Mouse (Mus musculus): ENCODE results near the gene Cbx2. TPM values are rescaled to one million over a fixed set of nuclear protein-coding genes. Genes with fewer than 3 reads are reported as not detected.
A peak's percentile ranks its signal among the peaks of the same experiment; 100 is the strongest.

The Cbx2 gene
- total RNA-seq, 4 experiments from 2014 or later, result 2.0 to 3.9 (median 2.9) TPM

DNA sequence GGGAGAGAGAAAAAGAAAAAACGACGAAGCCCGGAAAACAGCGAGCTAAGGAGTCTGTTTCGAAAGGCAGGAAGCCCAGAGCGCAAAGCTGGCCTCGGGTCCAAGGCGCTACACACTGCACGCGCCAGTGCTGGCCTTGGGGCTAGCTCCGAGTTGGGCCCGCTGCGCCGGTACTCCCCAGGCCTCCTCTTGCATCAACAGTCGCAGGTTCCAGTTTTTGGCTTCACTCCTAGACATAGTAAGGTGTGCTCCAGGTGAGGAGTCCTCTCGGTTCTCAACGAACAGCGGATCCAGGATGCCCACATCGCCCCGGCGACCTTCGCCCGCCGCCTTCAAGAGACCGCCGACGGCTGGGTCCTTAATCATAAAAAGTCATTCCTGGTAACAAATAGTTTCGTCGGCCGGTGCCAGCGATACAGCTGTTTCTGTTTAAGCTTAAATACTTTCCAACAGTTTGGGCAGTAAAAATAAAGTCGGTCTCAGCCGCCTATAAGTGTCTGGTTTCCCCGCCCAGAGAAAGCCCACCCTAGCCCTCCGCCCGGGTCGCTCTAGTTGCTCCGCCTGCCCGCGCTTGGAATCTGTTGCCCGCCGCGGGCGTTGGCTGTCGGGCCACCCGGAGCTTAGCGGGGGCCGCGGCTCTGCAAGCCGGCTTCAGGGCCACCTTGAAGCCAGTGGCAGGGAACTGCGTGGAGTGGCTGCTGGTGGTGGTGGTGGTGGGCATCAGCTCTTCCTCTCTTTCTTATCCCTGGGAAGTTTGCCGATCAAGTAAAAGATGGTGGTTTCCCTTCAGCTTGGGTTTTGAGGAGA lies 19.9 kb downstream of the Cbx2 start:
- DNase-seq (ENCODE audit: low spot score), result no peak

DNA sequence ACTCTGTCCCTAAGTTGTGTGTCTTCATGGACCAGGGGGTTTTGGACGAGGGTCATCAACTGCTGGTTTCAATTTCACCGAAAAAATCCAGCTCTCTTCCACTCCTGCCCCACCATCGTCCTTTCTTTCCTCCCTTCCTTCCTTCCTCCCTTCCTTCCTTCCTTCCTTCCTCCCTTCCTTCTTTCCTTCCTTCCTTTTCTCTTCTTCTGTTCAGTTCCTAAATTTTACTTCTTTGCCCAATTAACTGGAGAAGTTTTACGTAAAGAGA lies 20.4 kb downstream of the Cbx2 start:
- no peak for DNase-seq (ENCODE audit: low spot score)

DNA sequence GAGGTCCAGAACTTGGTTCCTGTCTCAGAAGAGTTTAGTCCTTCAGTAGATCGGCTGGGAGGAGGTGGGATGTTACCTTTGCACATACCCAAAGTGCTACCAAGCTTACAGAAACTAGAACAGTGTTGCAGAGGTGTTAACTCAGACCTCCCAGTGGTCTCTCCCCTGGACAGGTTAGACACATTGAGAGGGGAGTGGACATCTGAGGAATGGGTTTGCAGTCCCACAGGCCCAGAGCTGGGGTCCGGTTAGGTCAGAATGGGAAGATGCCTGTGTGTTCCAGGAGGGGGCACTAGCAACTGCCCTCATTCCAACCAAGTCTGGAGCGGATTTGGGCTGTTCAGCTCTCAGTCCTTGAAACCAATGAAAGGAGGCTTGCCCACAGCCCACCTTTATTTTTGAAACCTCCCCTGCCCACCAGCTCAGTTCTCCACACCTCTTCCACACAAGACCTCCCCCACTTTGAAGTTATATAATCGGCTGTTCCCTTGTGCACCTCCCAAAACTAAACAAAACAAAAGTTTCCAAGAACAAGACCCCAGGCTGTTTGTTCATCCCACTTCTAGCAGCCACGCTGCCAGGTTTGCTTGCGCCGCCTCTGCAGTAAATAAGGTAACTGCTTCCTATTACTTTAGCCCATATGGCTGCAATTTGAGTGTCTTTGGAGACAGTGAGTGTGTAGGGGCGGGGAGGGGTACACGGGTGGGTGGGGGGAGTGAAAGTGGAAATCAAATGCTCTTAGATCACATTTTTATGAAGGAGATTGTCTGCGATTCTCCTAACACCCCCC lies 21.2 kb downstream of the Cbx2 start:
- DNase-seq (ENCODE audit: low spot score), result no peak

DNA sequence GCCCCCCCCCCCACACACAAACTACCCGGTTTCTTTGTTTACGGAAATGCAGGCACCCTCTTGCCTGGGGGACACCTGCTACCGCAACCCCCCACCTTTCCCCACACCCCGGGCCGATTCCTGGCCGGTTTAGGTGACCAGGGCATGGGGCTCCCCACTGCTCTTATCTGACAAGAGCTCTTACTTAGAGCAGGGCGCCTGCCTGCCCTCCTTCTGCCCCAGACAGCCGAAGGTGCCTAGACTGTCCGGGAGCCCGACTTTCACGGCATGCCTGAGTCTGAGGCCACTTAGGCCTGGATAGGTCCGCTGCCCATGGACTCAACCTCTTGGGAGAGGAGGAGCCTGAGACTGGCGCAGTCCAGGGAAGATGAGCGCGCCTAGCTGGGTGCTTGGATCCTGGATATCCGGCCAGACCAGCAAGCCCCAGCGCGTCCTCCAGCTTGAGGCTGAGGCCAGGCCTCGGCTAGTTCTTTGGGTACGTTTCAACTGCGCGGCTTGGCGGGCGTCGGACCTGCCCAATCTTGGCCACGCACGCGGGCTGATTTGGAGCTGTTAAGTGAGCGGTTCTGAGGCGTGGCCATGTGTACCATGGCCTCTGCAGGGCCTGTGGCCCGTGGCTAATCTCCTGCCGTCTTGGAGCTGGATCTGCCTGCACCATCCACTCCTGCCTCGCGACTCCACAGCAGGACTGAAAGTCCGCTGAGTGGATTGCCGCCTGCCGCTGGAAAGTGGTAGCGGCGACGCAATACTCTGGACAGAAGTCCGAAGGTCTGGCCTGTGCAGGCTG lies 22.0 kb downstream of the Cbx2 start:
- DNase-seq (ENCODE audit: low spot score), result no peak

GRCm38 (mm10) chr11:119046601-119047245 lies 24.0 kb downstream of the Cbx2 start:
- DNase-seq (ENCODE audit: low spot score), result no peak

DNA sequence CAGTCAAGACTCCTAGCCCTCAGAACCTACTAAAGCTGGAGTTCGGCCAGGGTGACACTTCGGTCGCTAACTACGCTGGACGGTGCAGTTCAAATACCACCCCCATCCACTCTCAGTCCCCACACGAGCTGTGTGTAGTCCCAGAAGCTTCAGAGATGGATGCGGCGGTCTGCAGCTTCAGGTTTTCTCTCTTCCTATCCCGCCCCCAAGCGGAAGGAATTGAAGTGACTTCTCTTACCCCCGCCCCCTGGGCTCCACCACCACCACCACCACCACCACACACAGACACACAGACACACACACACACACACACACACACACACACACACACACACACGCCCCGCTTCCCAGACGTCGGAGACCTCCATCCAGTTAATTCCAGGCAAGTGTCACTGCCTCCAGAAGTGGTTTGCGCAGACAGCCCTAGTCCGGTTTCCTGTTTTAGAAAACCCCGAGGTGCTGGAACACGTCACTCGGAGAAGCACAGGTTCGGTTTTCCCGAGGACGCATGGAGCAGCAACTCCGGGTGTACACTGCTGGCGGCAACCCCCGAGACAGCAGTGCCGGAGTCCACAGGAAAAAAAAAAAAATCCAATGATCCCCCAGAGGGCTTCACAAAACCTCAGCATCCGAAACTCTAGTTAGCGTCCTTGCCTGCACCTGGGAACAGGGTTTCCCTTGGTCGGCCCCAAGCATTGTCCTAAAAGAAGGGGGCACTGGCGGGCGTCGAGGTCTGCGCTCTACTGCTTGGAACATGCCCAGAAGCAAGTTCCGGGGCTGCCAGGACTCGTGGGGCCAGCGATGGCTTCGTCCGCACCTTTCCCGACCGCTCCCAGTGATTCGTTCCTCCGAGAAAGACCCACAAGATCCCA lies 24.7 kb downstream of the Cbx2 start:
- DNase-seq (ENCODE audit: low spot score), result no peak

DNA sequence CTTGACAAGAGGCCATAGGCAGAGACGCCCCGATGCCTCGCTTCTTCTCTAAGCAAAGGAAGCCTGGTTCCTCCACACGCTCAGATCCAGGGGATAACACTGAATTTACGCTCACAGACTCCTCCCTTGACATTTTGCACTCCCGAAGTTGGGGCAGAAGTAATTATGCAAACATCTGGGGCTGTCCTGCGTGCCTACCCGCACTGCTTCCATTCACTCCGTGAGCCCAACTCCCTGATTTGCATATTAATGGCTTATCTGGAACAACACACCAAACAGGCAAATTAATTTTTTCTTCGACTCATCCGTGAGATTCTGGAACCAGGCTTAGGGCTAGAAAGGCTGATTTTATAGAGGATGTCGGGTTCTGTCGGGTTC lies 25.4 kb downstream of the Cbx2 start:
- DNase-seq (ENCODE audit: low spot score), result no peak

- DNase-seq (ENCODE audit: low spot score), result no peak
These were observed 27.6 kb downstream of the Cbx2 start for GRCm38 (mm10) chr11:119050361-119050760.

DNA sequence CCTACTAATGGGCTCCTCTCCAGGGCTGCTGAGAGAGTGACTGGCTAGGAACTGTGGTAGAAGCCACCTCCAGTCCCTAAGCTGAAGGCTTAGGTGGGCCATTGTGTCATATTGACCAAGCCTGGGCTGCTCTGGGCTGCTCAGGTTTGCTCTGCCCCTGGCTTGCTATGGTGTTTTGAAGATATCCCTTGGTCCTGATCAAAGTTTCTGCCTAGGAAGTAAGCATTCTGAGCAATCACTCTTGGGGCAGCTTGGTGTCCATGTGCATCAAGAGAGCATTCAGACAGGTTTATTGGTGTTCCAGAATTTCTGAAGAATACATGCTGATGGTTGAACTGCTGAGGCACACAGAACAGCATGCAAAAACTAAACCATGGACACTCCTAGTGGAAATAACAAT lies 28.7 kb downstream of the Cbx2 start:
- DNase-seq (ENCODE audit: low spot score), result no peak

GRCm38 (mm10) chr11:119051927-119052660 lies 29.3 kb downstream of the Cbx2 start:
- no peak for DNase-seq (ENCODE audit: low spot score)

DNA sequence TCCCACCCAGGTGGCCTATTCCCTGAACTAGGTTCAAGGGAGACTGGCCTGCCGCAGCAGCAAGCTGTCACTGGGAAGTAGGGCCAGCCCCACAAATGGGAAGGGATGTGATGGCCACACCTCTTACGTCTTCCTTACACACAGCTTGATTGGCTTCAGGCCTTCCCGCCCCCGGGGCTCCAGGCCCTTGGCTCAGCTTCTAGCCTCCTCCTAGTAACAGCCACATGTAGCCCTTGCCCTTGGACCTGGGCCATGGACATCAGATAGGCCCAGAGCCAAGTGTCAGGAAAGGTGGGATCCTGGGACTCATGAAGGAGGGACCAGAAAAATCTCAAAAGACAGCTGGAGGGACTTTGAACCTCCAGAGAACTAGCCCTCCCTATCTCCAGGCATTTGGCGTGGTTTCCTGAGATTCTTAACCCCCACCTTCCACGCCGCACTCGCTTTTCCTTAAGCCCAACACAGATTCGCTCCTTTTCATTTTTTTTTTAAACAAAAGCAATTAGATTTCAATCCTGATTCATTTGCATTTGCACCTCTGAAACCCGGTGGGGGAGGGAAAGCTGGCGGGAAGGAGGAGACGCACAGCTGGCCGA lies 30.0 kb downstream of the Cbx2 start:
- DNase-seq (ENCODE audit: low spot score), result no peak

- peak; percentile 65 for DNase-seq (ENCODE audit: low spot score)
These were observed 30.5 kb downstream of the Cbx2 start for GRCm38 (mm10) chr11:119053257-119053670.

DNA sequence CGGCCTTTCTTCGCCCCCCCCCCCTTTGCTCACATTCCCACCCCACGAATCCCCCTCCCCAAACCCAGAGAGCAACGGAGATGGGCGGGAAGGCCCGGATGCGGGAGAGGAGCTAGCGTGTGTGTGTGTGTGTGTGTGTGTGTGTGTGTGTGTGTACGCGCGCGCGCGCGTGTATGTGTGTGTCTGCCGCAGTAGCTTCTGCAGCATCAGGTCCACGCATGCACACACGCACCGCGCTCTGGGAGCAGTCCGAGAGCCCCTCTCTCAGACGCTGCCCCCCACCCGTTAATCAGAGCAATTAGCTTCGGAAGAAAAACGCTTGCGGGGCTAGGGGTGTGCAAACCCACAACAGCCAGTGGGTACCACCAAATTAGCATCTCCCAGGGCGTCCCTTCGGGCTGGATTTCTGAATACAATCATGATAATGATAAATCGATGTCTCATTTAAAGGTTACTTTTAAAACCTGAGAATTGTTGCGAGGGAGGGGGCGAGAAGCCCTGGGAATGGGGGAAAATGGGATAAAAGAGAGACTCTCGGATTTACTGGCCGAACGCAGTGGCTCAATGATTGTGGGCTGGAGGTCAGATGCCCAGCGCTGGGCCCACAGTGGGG lies 31.1 kb downstream of the Cbx2 start:
- DNase-seq (ENCODE audit: low spot score), result no peak

DNA sequence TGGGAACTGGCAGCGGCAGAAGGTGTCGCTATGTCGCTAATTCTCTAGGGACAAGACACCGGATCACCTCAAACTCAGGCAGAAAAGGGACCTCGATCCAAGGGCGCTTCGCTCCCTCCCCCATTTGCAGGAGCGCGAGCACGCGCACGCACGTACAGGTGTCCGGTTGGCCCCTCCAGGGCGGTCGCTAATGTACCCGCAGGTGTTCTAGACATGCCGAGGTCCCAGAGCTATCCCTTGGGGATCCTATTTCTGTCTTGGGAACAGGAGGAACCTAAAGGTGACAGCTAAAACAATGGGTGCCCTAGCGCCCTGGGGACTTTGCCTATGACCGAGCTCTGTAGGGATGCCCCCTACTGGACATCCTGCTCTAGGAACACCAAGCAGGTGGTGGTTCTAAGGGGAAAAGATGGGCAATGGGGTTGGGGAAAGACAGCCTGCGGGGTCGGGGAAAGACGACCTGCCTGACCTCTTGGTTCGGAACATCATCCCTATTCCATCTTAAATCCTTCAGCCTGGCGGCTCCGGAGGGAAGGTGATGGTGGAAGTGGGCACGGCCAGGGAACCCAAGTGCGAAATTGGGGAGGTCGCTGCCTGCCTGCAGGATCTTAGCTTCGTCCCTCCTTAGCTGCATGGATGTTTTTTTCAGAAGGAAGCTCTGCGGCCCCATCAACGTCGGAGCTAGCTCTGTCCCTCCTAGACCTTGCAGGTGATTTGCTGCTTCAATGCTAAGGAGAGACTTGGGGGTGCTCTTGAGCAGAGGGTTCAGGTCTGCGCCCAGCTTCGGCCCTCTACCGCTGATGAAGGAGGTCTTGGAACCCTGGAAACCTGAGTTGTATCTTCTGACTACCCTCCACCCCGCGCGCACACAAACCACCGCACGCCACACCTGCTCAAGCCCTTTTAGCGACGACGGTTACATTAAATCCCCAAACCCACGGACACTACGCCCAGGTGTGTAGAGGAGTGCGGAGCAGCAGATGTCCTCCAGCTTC lies 31.9 kb downstream of the Cbx2 start:
- no peak for DNase-seq (ENCODE audit: low spot score)

DNA sequence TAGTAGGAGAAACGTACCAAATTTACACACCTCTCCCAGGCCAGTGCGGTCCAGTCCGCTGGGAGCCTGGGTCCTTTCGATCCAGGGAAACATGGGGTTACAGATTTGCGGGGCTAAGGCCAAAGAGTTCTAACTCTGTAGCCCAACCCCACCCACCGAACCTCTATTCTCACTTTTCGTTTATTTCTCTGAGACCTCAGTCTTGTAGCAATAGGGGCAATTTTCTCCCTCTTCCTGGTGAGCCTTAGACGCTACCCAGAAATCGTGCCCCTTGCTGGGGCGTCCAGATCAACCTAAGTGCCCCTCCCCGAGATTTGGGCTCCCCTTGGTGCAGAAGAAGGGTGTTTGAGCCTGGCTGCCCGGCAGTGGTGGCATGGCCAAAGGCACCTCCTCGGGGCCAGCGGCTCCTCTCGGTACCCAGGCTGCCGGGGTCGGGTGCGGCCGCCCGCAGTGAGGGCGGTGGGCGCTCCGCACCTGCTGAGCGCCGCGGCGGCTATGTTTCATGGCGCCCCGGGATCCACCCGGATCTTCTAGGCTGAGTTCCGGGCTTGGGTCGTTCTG lies 32.9 kb downstream of the Cbx2 start:
- DNase-seq (ENCODE audit: low spot score), result no peak

DNA sequence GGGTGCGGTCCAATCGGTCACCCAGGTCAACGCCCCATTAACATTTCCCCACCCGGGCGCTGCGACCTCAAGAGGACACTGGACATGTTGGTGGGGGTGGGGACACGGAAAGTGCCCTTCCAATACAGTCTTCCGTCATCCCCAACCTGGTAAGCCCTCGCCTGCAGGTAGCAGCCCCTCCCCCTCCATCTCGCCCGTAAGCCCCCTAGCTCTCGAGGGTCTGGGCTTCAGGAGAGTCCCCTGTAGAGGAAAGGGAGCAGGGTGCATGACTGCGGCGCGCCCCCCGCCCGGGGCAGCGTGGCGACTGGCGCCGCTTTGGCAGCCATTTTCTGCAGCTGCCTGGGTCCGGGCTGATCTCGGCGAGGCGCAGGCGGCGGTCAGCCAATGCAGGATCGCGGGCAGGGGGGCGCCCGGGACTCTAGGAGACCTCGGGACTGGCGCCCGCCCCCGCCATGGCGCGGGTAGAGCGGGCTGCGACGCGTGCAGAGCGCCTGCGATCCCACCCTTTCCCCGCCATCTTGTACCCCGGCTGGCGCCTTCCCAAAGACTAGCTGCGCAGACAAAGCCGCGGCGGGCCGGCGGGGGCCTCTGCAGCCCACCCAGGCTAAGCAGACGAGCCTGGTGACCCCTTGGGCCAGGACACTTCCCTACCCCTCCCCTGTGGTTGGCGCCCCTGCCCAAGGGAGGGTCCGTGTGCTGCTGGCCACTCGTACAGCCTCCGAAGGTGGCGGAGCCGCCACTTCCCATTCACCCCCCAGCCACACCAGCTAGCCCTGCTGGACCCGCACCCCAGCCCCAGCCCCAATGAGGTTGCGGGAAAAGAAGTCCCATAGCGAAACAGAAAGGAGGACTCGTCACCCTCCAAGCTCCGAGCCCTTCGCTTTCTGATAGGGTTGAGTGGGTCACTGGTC lies 33.8 kb downstream of the Cbx2 start:
- DNase-seq (ENCODE audit: low spot score), result no peak

DNA sequence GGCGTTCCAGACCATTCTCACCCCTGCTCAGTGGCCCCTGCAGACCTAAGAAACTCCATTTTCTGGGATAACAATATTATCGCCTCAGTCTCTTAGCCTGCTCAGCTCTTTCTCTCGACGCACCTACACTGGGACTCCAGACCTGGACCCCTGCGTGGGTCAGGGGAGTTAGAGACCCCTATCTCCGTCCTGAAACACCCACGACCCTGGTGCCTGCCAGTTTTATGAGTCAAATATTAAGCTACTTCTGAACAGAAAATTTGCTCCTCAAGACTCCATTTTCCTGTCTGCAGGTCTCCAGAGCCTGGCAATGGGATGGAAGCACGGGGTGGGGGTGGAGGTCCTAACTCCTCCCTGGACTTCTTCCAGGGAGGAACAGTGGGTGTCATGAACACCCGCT lies 34.5 kb downstream of the Cbx2 start:
- no peak for DNase-seq (ENCODE audit: low spot score)
